Mouse (Mus musculus) heart, embryonic 13.5 days (tissue): ENCODE data around the gene Ugt1a6b. TPM values are rescaled to one million over a fixed set of nuclear protein-coding genes. Genes with fewer than 3 reads are reported as not detected.

Experiments used
- ATAC-seq: fragments of 200-750 bp; cut with Nextera tagmentation; 2 replicates; pipeline ENCODE4 v1.8.0; 2017; ENCODE audit warnings: moderate TSS enrichment; ENCODE audit not compliant: insufficient number of reproducible peaks, low FRiP score, low TSS enrichment; ENCODE audit errors: extremely low read depth
- H3K27ac ChIP-seq: fragments of 300-500 bp; sonication (generic); replicated peaks from 2 replicates; pipeline ENCODE4 v1.5.1; 2015; ENCODE audit warnings: moderate library complexity, mild to moderate bottlenecking, inconsistent platforms
- H3K27me3 ChIP-seq: fragments of 300-500 bp; sonication (generic); replicated peaks from 2 replicates; pipeline ENCODE4 v1.6.1; 2015; ENCODE audit warnings: mild to moderate bottlenecking, inconsistent platforms
- H3K36me3 ChIP-seq: fragments of 300-500 bp; sonication (generic); 2 replicates; pipeline ENCODE4 v1.6.1; 2015; ENCODE audit warnings: mild to moderate bottlenecking, inconsistent platforms
- H3K4me1 ChIP-seq: fragments of 300-500 bp; sonication (generic); 2 replicates; pipeline ENCODE4 v1.6.1; 2015; ENCODE audit warnings: inconsistent platforms
- H3K4me2 ChIP-seq: fragments of 300-500 bp; sonication (generic); 2 replicates; pipeline ENCODE4 v1.6.1; 2015; ENCODE audit warnings: inconsistent platforms, mild to moderate bottlenecking, moderate library complexity
- H3K4me3 ChIP-seq: fragments of 300-500 bp; sonication (generic); 2 replicates; pipeline ENCODE4 v1.5.1; 2015; ENCODE audit warnings: moderate library complexity, mild to moderate bottlenecking, inconsistent platforms
- H3K9ac ChIP-seq: fragments of 300-500 bp; sonication (generic); 2 replicates; pipeline ENCODE4 v1.6.1; 2015; ENCODE audit warnings: inconsistent platforms, mild to moderate bottlenecking, moderate library complexity
- H3K9me3 ChIP-seq: fragments of 300-500 bp; sonication (generic); 2 replicates; pipeline ENCODE4 v1.6.1; 2016; ENCODE audit warnings: inconsistent platforms
- WGBS: fragments of 180-500 bp; shearing (Covaris S2); methylation state at CpG from one replicate; pipeline ENCODE4 v1.1.7; 2015; ENCODE audit warnings: mixed read lengths; 5-methylcytosine and 5-hydroxymethylcytosine counted together
- polyA plus RNA-seq: library from polyadenylated mRNA; unstranded; fragments of >200 nt; fragmentation: Nextera tagmentation; extraction: Ambion mirVana; gene quantifications from 2 replicates; pipeline ENCODE4 v1.2.1, GENCODE M21; 2015

Gene Ugt1a6b
- polyA plus RNA-seq, 1 experiment from 2014 or later: not detected

- no peak overlapping the region for H3K27ac ChIP-seq
- no peaks in the 10 kb centered on the region for H3K4me1 ChIP-seq
- 70% methylated on average over 5 of the region's 5 CpGs for WGBS
- H3K9ac ChIP-seq: no peak overlapping the region
- H3K4me2 ChIP-seq: no peak overlapping the region
- no peak overlapping the region for H3K4me3 ChIP-seq
- H3K27me3 ChIP-seq: no peaks in the 10 kb centered on the region
- peaks cover 95% of the 10 kb centered on the region for H3K9me3 ChIP-seq
- H3K36me3 ChIP-seq: no peaks in the 10 kb centered on the region
- no peak for ATAC-seq
These were observed 147.0 kb downstream of the Ugt1a6b start for GRCm38 (mm10) chr1:88250023-88250422.

- Histone ChIP-seq H3K9me3 (peaks cover 93% of the 10 kb centered on the region), H3K4me3 (no peak overlapping the region), H3K36me3 (no peaks in the 10 kb centered on the region), H3K4me1 (no peaks in the 10 kb centered on the region), H3K27ac (no peak overlapping the region), H3K4me2 (no peak overlapping the region), H3K9ac (no peak overlapping the region), H3K27me3 (no peaks in the 10 kb centered on the region)
- no peak for ATAC-seq
- 66% methylated on average over 8 of the region's 8 CpGs for WGBS
These were observed 150.1 kb downstream of the Ugt1a6b start for GRCm38 (mm10) chr1:88253106-88253505.

GRCm38 (mm10) chr1:88253540-88253939 is 150.5 kb downstream of the Ugt1a6b start:
- H3K4me2 ChIP-seq: no peak overlapping the region
- no peak for ATAC-seq
- H3K27ac ChIP-seq: no peak overlapping the region
- no peaks in the 10 kb centered on the region for H3K36me3 ChIP-seq
- H3K9ac ChIP-seq: no peak overlapping the region
- no peaks in the 10 kb centered on the region for H3K4me1 ChIP-seq
- no peaks in the 10 kb centered on the region for H3K27me3 ChIP-seq
- H3K4me3 ChIP-seq: no peak overlapping the region
- WGBS: 59% methylated on average over 6 of the region's 6 CpGs
- peaks cover 89% of the 10 kb centered on the region for H3K9me3 ChIP-seq

- no peak overlapping the region for H3K4me3 ChIP-seq
- 75% methylated on average over 12 of the region's 12 CpGs for WGBS
- no peaks in the 10 kb centered on the region for H3K27me3 ChIP-seq
- peaks cover 75% of the 10 kb centered on the region for H3K9me3 ChIP-seq
- peaks cover 7% of the 10 kb centered on the region for H3K36me3 ChIP-seq
- no peak overlapping the region for H3K4me2 ChIP-seq
- peaks cover 12% of the 10 kb centered on the region for H3K4me1 ChIP-seq
- no peak for ATAC-seq
- H3K9ac ChIP-seq: no peak overlapping the region
- no peak overlapping the region for H3K27ac ChIP-seq
These were observed 151.9 kb downstream of the Ugt1a6b start for GRCm38 (mm10) chr1:88254793-88255465.

DNA sequence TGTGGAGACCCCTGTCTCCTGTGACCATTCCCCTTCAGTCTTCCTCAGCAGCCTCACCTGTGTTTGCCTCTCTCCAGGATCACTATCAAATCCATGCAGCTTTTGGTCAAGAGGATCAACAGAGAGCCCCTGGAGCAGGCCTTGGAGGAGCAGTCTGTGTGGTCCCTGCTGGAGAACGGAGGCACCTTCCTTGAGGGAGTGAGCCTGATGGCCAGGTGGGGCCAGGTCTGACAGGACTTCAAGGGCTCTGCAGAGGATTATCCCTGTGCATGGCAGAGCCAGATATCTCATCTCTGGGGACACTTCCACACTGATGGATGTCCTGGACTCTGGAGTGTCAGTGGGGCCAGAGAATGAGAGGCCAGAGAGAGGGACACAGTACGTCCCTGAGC is 152.4 kb downstream of the Ugt1a6b start:
- 55% methylated on average over 2 of the region's 2 CpGs for WGBS
- H3K9me3 ChIP-seq: peaks cover 69% of the 10 kb centered on the region

GRCm38 (mm10) chr1:88255989-88256754 is 153.1 kb downstream of the Ugt1a6b start:
- peaks cover 17% of the 10 kb centered on the region for H3K4me1 ChIP-seq
- peaks cover 19% of the 10 kb centered on the region for H3K36me3 ChIP-seq
- H3K9me3 ChIP-seq: peaks cover 62% of the 10 kb centered on the region
- no peak for ATAC-seq
- no peak overlapping the region for H3K27ac ChIP-seq
- WGBS: 72% methylated on average over 13 of the region's 13 CpGs
- no peak overlapping the region for H3K4me3 ChIP-seq
- no peak overlapping the region for H3K4me2 ChIP-seq
- H3K27me3 ChIP-seq: no peaks in the 10 kb centered on the region
- H3K9ac ChIP-seq: no peak overlapping the region

More for the DNA sequence above, 152.4 kb downstream of the Ugt1a6b start:
- Histone ChIP-seq H3K4me1 (peaks cover 17% of the 10 kb centered on the region), H3K9ac (no peak overlapping the region), H3K4me3 (no peak overlapping the region), H3K27me3 (no peaks in the 10 kb centered on the region), H3K27ac (no peak overlapping the region), H3K4me2 (no peak overlapping the region), H3K36me3 (peaks cover 12% of the 10 kb centered on the region)
- ATAC-seq: no peak

GRCm38 (mm10) chr1:88256886-88257663 is 154.0 kb downstream of the Ugt1a6b start:
- Histone ChIP-seq H3K4me1 (peaks cover 21% of the 10 kb centered on the region), H3K36me3 (peaks cover 28% of the 10 kb centered on the region), H3K27me3 (no peaks in the 10 kb centered on the region), H3K4me3 (no peak overlapping the region), H3K9me3 (peaks cover 56% of the 10 kb centered on the region), H3K27ac (no peak overlapping the region), H3K9ac (no peak overlapping the region), H3K4me2 (no peak overlapping the region)
- 68% methylated on average over 10 of the region's 10 CpGs for WGBS
- ATAC-seq: no peak

GRCm38 (mm10) chr1:88257681-88258080 is 154.6 kb downstream of the Ugt1a6b start:
- H3K4me2 ChIP-seq: no peak overlapping the region
- WGBS: 73% methylated on average over 6 of the region's 6 CpGs

DNA sequence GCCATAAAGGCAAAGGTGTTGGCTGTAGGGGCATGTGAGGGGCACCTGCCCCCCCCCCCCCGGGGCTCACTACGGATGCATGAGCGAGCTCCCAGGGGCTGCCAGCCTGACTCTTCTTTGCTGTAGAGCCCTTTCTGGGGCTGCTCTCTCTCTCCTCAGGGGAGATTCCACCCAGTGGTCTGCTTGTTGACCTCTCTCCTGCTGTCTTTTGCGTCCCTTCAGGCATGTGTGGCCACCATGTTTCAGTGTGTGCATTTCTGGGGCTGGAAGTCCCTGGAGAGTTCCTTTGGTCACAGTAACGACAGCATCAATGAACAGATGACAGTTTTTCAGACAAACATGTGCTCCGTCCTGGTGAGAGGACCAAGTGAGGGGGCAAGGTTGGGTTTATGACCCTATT is 155.3 kb downstream of the Ugt1a6b start:
- Histone ChIP-seq H3K4me2 (no peak overlapping the region), H3K9me3 (peaks cover 43% of the 10 kb centered on the region), H3K4me1 (peaks cover 30% of the 10 kb centered on the region), H3K27me3 (no peaks in the 10 kb centered on the region), H3K9ac (no peak overlapping the region), H3K36me3 (peaks cover 41% of the 10 kb centered on the region), H3K4me3 (no peak overlapping the region), H3K27ac (no peak overlapping the region)
- 64% methylated on average over 6 of the region's 6 CpGs for WGBS
- ATAC-seq: no peak

More at GRCm38 (mm10) chr1:88257681-88258080, 154.6 kb downstream of the Ugt1a6b start:
- H3K27me3 ChIP-seq: no peaks in the 10 kb centered on the region
- H3K9ac ChIP-seq: no peak overlapping the region
- peaks cover 50% of the 10 kb centered on the region for H3K9me3 ChIP-seq
- H3K27ac ChIP-seq: no peak overlapping the region
- H3K4me1 ChIP-seq: peaks cover 27% of the 10 kb centered on the region
- ATAC-seq: no peak
- peaks cover 34% of the 10 kb centered on the region for H3K36me3 ChIP-seq
- H3K4me3 ChIP-seq: no peak overlapping the region

DNA sequence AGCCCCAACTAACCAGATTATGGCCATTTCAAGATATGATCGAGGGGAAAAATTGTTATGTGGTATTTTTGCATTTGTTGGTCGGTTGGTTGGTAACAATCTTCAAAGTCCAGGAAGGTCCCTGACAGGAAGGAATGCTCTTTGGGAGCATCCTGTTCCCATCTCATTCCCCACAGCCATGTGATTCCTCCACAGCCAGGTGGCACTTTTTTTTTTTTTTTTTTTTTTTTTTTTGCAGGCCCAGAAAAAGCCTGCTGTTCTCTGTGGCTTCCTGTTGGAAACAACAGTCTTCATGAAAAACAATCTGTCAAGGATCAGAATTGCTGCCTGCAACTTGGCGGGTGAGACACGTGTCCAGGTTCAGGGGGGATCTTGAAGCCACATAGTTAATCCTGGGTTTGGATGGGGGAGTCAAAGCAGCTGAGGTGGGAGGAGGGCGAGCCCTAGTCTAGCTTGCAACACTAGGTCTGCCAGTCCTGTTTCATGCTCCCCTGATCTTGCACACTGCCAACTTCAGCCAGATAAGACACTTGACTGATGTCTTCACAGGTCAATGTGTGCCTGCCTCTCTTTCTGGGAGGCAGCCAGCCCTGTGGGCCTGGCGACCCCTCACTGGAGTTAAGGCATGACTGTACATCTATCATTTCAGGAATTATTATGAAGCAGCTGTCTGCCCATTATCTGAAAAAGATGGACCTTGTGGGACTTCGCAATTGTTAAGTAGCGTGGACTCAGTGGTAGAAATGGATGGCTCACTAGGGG is 156.0 kb downstream of the Ugt1a6b start:
- 60% methylated on average over 8 of the region's 8 CpGs for WGBS
- Histone ChIP-seq H3K36me3 (peaks cover 48% of the 10 kb centered on the region), H3K27ac (no peak overlapping the region; the same call in 1 of the 2 replicates), H3K9ac (peak overlapping the region; percentile 0; the same call in 1 of the 2 replicates), H3K9me3 (peaks cover 36% of the 10 kb centered on the region), H3K27me3 (no peaks in the 10 kb centered on the region), H3K4me2 (no peak overlapping the region), H3K4me3 (no peak overlapping the region), H3K4me1 (peaks cover 30% of the 10 kb centered on the region)
- ATAC-seq: no peak

DNA sequence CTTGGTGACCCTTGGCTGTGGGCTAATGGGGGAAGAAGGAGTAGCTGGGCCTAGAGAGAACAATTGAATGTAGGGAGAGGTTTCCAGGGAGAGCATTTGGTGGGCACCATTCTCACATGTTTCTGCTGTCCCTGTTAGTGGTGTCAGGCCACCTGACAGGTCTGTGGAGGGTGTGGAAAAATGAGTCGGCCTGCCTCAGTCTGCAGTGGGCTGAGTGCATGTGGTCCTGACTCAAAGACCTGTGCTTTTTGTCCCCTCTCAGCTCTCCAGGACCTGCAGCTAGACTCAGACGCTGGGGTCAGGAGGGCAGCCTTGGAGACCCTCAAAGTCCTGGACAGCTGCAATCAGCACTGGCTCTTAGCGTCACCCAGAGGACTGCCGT is 156.6 kb downstream of the Ugt1a6b start:
- H3K4me2 ChIP-seq: no peak overlapping the region
- no peak overlapping the region for H3K4me3 ChIP-seq
- H3K27me3 ChIP-seq: no peaks in the 10 kb centered on the region
- peaks cover 31% of the 10 kb centered on the region for H3K9me3 ChIP-seq
- no peak for ATAC-seq
- H3K27ac ChIP-seq: no peak overlapping the region; the same call in 1 of the 2 replicates
- peaks cover 33% of the 10 kb centered on the region for H3K4me1 ChIP-seq
- 70% methylated on average over 4 of the region's 4 CpGs for WGBS
- H3K9ac ChIP-seq: peak overlapping the region; percentile 0; the same call in 1 of the 2 replicates
- H3K36me3 ChIP-seq: peaks cover 54% of the 10 kb centered on the region
